Mouse (Mus musculus) kidney, embryonic 15.5 days (tissue): ENCODE measurements around the gene Intu. TPM values are rescaled to one million over a fixed set of nuclear protein-coding genes. Genes with fewer than 3 reads are reported as not detected.

Experiments used
- ATAC-seq: fragments of 200-750 bp; cut with Nextera tagmentation; replicated peaks from 2 replicates; pipeline ENCODE4 v1.8.0; 2017; ENCODE audit warnings: moderate TSS enrichment; ENCODE audit not compliant: low FRiP score
- H3K27ac ChIP-seq: fragments of 300-500 bp; sonication (generic); 2 replicates; pipeline ENCODE4 v1.5.1; 2015; ENCODE audit warnings: mild to moderate bottlenecking, inconsistent platforms
- H3K27me3 ChIP-seq: fragments of 300-500 bp; sonication (generic); 2 replicates; pipeline ENCODE4 v1.6.1; 2015; ENCODE audit warnings: inconsistent platforms
- H3K36me3 ChIP-seq: fragments of 300-500 bp; sonication (generic); 2 replicates; pipeline ENCODE4 v1.6.1; 2015; ENCODE audit warnings: inconsistent platforms
- H3K4me1 ChIP-seq: fragments of 300-500 bp; sonication (generic); 2 replicates; pipeline ENCODE4 v1.6.1; 2015; ENCODE audit warnings: inconsistent platforms
- H3K4me2 ChIP-seq: fragments of 300-500 bp; sonication (generic); 2 replicates; pipeline ENCODE4 v1.6.1; 2015; ENCODE audit warnings: moderate library complexity, mild to moderate bottlenecking, inconsistent platforms
- H3K4me3 ChIP-seq: fragments of 300-500 bp; sonication (generic); replicated peaks from 2 replicates; pipeline ENCODE4 v1.5.1; 2015; ENCODE audit warnings: mild to moderate bottlenecking, inconsistent platforms
- H3K9ac ChIP-seq: fragments of 300-500 bp; sonication (generic); 2 replicates; pipeline ENCODE4 v1.6.1; 2015; ENCODE audit warnings: mild to moderate bottlenecking, inconsistent platforms
- H3K9me3 ChIP-seq: fragments of 300-500 bp; sonication (generic); replicated peaks from 2 replicates; pipeline ENCODE4 v1.6.1; 2016; ENCODE audit warnings: inconsistent platforms
- WGBS: fragments of 180-500 bp; shearing (Covaris S2); methylation state at CpG from one replicate; pipeline ENCODE4 v1.1.7; 2015; ENCODE audit warnings: mixed read lengths; 5-methylcytosine and 5-hydroxymethylcytosine counted together
- polyA plus RNA-seq: library from polyadenylated mRNA; unstranded; fragments of >200 nt; fragmentation: Nextera tagmentation; extraction: Ambion mirVana; gene quantifications from 2 replicates; pipeline ENCODE4 v1.2.1, GENCODE M21; 2015

Intu gene
- polyA plus RNA-seq, 1 experiment from 2014 or later = 3.4 TPM

GRCm38 (mm10) chr3:40518240-40518639, 12.8 kb upstream of the Intu start:
- WGBS = 76% methylated on average over 3 of the region's 3 CpGs
- ATAC-seq = no peak
- no peak overlapping the region for H3K9ac ChIP-seq
- no peak overlapping the region for H3K4me2 ChIP-seq
- no peaks in the 10 kb centered on the region for H3K9me3 ChIP-seq
- no peaks in the 10 kb centered on the region for H3K36me3 ChIP-seq
- H3K27me3 ChIP-seq = no peaks in the 10 kb centered on the region
- H3K4me3 ChIP-seq = no peak overlapping the region
- no peak overlapping the region for H3K27ac ChIP-seq
- H3K4me1 ChIP-seq = peaks cover 6% of the 10 kb centered on the region

GRCm38 (mm10) chr3:40519555-40519954, 11.5 kb upstream of the Intu start:
- Histone ChIP-seq H3K36me3 (no peaks in the 10 kb centered on the region), H3K4me2 (no peak overlapping the region), H3K27me3 (no peaks in the 10 kb centered on the region), H3K9me3 (no peaks in the 10 kb centered on the region), H3K4me3 (no peak overlapping the region), H3K27ac (no peak overlapping the region), H3K9ac (no peak overlapping the region), H3K4me1 (peaks cover 7% of the 10 kb centered on the region)
- 84% methylated on average over 3 of the region's 3 CpGs for WGBS
- no peak for ATAC-seq

GRCm38 (mm10) chr3:40520567-40520966, 10.5 kb upstream of the Intu start:
- WGBS = 96% methylated on average over 3 of the region's 3 CpGs
- H3K4me3 ChIP-seq = no peak overlapping the region
- ATAC-seq = no peak

GRCm38 (mm10) chr3:40522446-40522845, 8.6 kb upstream of the Intu start:
- H3K4me2 ChIP-seq = 0 out of 2 replicates have a peak overlapping the region, but pooled peaks have one; percentile 17
- H3K9me3 ChIP-seq = no peaks in the 10 kb centered on the region

More at GRCm38 (mm10) chr3:40520567-40520966, 10.5 kb upstream of the Intu start:
- Histone ChIP-seq H3K27me3 (no peaks in the 10 kb centered on the region), H3K4me1 (peaks cover 7% of the 10 kb centered on the region), H3K9ac (no peak overlapping the region), H3K4me2 (no peak overlapping the region), H3K27ac (no peak overlapping the region), H3K36me3 (no peaks in the 10 kb centered on the region), H3K9me3 (no peaks in the 10 kb centered on the region)

GRCm38 (mm10) chr3:40522846-40523245, 8.2 kb upstream of the Intu start:
- H3K4me1 ChIP-seq = peaks cover 7% of the 10 kb centered on the region
- peak overlapping the region; percentile 17; the same call in 1 of the 2 replicates for H3K4me2 ChIP-seq
- ATAC-seq = no peak
- no peak overlapping the region for H3K27ac ChIP-seq
- no peak overlapping the region for H3K9ac ChIP-seq
- peaks cover 4% of the 10 kb centered on the region; the same call in 1 of the 2 replicates for H3K27me3 ChIP-seq
- H3K4me3 ChIP-seq = no peak overlapping the region
- H3K36me3 ChIP-seq = no peaks in the 10 kb centered on the region
- no peaks in the 10 kb centered on the region for H3K9me3 ChIP-seq
- 61% methylated on average over 14 of the region's 14 CpGs for WGBS

More at GRCm38 (mm10) chr3:40522446-40522845, 8.6 kb upstream of the Intu start:
- H3K27me3 ChIP-seq = peaks cover 4% of the 10 kb centered on the region; the same call in 1 of the 2 replicates
- no peak for ATAC-seq
- 24% methylated on average over 6 of the region's 6 CpGs for WGBS
- no peaks in the 10 kb centered on the region for H3K36me3 ChIP-seq
- H3K27ac ChIP-seq = no peak overlapping the region
- no peak overlapping the region for H3K9ac ChIP-seq
- H3K4me3 ChIP-seq = no peak overlapping the region
- peaks cover 7% of the 10 kb centered on the region for H3K4me1 ChIP-seq

- Histone ChIP-seq H3K27me3 (peaks cover 4% of the 10 kb centered on the region; the same call in 1 of the 2 replicates), H3K9me3 (no peaks in the 10 kb centered on the region), H3K4me2 (peak overlapping the region; percentile 17; the same call in 1 of the 2 replicates), H3K4me3 (no peak overlapping the region), H3K9ac (no peak overlapping the region), H3K27ac (no peak overlapping the region), H3K36me3 (no peaks in the 10 kb centered on the region), H3K4me1 (peaks cover 7% of the 10 kb centered on the region)
- 15% methylated on average over 7 of the region's 7 CpGs for whole genome bisulfite sequencing
- ATAC-seq = no peak
These were observed 7.7 kb upstream of the Intu start for GRCm38 (mm10) chr3:40523371-40523783.

- Histone ChIP-seq H3K27me3 (peaks cover 12% of the 10 kb centered on the region), H3K4me1 (peaks cover 7% of the 10 kb centered on the region), H3K27ac (no peak overlapping the region), H3K36me3 (no peaks in the 10 kb centered on the region), H3K9ac (no peak overlapping the region), H3K9me3 (no peaks in the 10 kb centered on the region), H3K4me3 (no peak overlapping the region), H3K4me2 (no peak overlapping the region)
- 87% methylated on average over 7 of the region's 7 CpGs for WGBS
- no peak for ATAC-seq
These were observed 6.2 kb upstream of the Intu start for GRCm38 (mm10) chr3:40524841-40525240.

GRCm38 (mm10) chr3:40525341-40525740, 5.7 kb upstream of the Intu start:
- Histone ChIP-seq H3K4me3 (no peak overlapping the region), H3K4me2 (no peak overlapping the region), H3K9me3 (no peaks in the 10 kb centered on the region), H3K27me3 (peaks cover 14% of the 10 kb centered on the region), H3K9ac (no peak overlapping the region), H3K27ac (no peak overlapping the region), H3K4me1 (peaks cover 7% of the 10 kb centered on the region), H3K36me3 (no peaks in the 10 kb centered on the region)
- 20% methylated on average over 4 of the region's 4 CpGs for WGBS
- no peak for ATAC-seq

GRCm38 (mm10) chr3:40526095-40526494, 5.0 kb upstream of the Intu start:
- no peak overlapping the region for H3K4me2 ChIP-seq
- no peak overlapping the region for H3K27ac ChIP-seq
- no peaks in the 10 kb centered on the region for H3K36me3 ChIP-seq
- peaks cover 10% of the 10 kb centered on the region for H3K4me1 ChIP-seq
- no peak overlapping the region for H3K4me3 ChIP-seq
- ATAC-seq = no peak
- 87% methylated on average over 3 of the region's 3 CpGs for WGBS
- no peak overlapping the region for H3K9ac ChIP-seq
- no peaks in the 10 kb centered on the region for H3K9me3 ChIP-seq
- H3K27me3 ChIP-seq = peaks cover 21% of the 10 kb centered on the region

GRCm38 (mm10) chr3:40527218-40527617, 3.9 kb upstream of the Intu start:
- Histone ChIP-seq H3K4me2 (peak overlapping the region; percentile 27; the same call in 1 of the 2 replicates), H3K36me3 (no peaks in the 10 kb centered on the region), H3K9me3 (no peaks in the 10 kb centered on the region), H3K27ac (no peak overlapping the region), H3K27me3 (peaks cover 32% of the 10 kb centered on the region), H3K4me1 (peaks cover 21% of the 10 kb centered on the region), H3K4me3 (no peak overlapping the region), H3K9ac (no peak overlapping the region)
- 41% methylated on average over 10 of the region's 10 CpGs for WGBS
- ATAC-seq = no peak

GRCm38 (mm10) chr3:40527976-40528950, 2.8 kb upstream of the Intu start:
- H3K27me3 ChIP-seq = peaks cover 43% of the 10 kb centered on the region
- no peak overlapping the region for H3K4me3 ChIP-seq
- no peak overlapping the region for H3K4me2 ChIP-seq
- peaks cover 18% of the 10 kb centered on the region for H3K4me1 ChIP-seq
- no peak overlapping the region for H3K9ac ChIP-seq
- H3K27ac ChIP-seq = no peak overlapping the region
- no peak for ATAC-seq
- no peaks in the 10 kb centered on the region for H3K9me3 ChIP-seq
- H3K36me3 ChIP-seq = no peaks in the 10 kb centered on the region
- 38% methylated on average over 9 of the region's 9 CpGs for WGBS

- H3K36me3 ChIP-seq = no peaks in the 10 kb centered on the region
- H3K9me3 ChIP-seq = no peaks in the 10 kb centered on the region
- H3K4me2 ChIP-seq = no peak overlapping the region
- no peak for ATAC-seq
- H3K9ac ChIP-seq = no peak overlapping the region
- H3K4me1 ChIP-seq = peaks cover 17% of the 10 kb centered on the region
- H3K4me3 ChIP-seq = no peak overlapping the region
- 66% methylated on average over 6 of the region's 6 CpGs for WGBS
- peaks cover 50% of the 10 kb centered on the region for H3K27me3 ChIP-seq
- no peak overlapping the region for H3K27ac ChIP-seq
These were observed 2.1 kb upstream of the Intu start for GRCm38 (mm10) chr3:40528958-40529357.
